Mouse (Mus musculus): ENCODE data around the gene Olfr617.
"Not testable (repeated sequence)": the region's sequence is repeated elsewhere in the genome, so short reads cannot be mapped to it uniquely, and the experiment has no call there.

Olfr617 gene

DNA sequence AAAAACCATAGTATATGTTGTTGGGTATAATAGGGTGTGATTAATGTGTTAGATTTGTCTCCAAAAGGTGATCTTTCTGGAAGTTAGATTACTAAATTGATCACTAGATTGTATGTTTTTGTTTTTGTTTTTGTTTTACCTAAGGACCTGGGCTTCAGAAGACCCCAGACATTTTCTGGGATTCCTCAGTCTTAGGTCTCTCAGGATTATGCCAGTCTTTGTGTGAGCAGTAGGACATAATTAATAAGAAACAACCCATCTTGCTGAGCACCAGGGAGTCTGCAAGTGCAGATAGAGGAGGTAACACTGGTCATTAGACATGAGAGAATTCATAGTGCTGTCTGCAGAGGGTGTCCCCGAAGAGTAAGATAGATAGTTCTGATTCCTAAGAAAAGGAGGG, at the start of gene Olfr617:
TSS of gene Olfr617 (plus strand) at position 301 of the 400 bp plus-strand sequence.
- DNase-seq (ENCODE audit: inconsistent age in 2 of 2, low spot score in 1 of 2) = no peak

DNA sequence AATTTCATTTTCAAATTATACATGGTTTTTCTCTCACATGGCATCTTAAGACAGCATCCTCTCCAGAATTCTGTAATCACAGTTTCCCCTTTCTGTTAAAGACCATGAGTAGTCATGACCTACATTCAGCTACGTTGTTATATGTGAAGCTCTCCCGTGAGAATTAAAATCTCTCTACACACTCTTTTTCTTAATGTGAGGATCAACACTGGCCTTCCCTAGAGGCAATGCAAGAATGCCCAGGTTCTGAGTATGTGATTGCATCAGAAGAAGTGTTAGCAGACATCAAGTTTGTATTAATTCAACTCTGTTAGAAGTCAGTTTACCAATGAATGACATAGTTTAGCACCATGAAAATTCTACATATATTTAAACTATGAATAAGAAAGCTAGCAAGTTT, 30.2 kb upstream of the Olfr617 start, which contains the start of gene Olfr612:
TSS of gene Olfr612 (minus strand) at position 101 of the 400 bp plus-strand sequence.
- DNase-seq (ENCODE audit: inconsistent age in 2 of 2, low spot score in 1 of 2) = not testable (repeated sequence)

DNA sequence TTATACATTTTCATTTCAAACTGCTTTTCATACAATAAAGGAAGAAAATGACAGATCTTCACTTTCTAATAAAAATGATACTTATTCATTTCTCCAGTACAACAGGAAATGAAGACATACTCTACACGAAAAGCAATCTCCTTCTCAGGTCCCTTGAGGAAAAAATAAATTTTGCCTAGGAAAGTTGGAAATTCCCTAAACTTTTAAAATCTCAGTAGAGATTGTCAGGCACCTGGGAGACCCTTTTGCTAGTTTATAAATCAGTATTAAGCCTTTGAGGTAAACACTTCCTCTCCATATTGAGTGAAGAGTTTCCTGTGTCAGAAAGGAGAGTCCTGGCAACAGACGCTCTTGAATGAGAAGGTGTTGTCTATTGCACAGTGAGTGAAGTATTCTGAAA, 25.1 kb upstream of the Olfr617 start, which contains the start of gene Olfr613:
TSS of gene Olfr613 (plus strand) at position 301 of the 400 bp plus-strand sequence.
- no peak for DNase-seq (ENCODE audit: inconsistent age in 2 of 2, low spot score in 1 of 2)

DNA sequence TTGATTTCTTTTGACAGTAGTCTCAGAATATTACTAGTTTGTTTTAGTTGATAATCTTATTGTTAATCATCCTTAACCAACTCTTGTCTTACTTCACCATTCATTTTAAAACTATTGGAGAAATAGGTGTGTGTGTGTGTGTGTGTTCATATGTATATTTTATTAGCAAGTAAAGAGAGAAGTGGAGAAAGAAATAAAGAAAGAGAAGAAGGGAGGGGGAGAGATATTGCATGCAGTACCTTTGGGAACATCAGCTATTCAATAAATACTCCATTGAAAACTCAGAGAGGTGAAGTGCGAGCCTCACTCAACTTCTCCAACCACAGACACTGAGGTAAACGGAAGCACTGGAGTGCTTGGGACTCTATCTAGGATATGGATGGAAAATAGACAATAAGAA, 17.1 kb upstream of the Olfr617 start, which contains the start of gene Olfr615:
TSS of gene Olfr615 (plus strand) at position 301 of the 400 bp plus-strand sequence.
- DNase-seq (ENCODE audit: inconsistent age in 2 of 2, low spot score in 1 of 2) = no peak

DNA sequence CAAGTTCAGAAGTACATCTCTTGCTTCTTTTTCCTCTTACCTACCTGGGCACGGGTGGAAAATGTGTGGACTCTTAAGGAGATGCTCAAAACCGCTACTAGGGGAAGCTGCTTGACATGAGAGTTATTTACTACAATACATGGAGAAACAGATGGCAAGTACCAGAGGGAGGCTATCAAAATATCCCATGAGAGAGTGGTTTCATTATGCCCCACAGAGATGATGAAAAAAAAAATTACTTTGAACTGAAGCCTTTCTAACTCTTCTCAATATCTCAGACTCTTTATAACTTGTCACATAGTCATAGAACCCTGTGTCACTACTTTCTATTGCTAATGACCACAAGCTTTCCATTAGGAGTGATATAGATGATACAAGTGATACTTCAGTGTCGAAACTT, 3.8 kb upstream of the Olfr617 start, which contains the start of gene Olfr616:
TSS of gene Olfr616 (minus strand) at position 101 of the 400 bp plus-strand sequence.
- no peak for DNase-seq (ENCODE audit: inconsistent age in 2 of 2, low spot score in 1 of 2)

DNA sequence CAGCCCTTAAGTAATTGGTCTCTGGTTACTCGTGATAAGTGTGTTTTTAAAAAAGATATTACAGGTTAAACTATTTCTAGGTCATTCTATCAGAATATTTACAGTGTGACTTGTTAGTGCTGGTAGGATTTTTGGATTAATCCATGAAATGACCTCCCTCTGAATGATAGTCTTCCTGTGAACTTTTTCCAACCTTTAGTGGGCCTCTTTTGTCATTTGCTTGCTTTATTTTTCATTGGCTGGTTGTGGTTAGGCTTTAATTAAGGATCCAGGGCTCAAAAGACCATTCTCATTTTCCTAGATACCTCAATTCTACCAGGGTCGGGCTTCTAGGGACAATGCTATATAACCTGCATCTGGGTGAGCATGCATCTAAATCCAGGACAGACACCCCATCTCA, 16.9 kb downstream of the Olfr617 start, which contains the start of gene Olfr618:
TSS of gene Olfr618 (plus strand) at position 301 of the 400 bp plus-strand sequence.
- no peak for DNase-seq (ENCODE audit: inconsistent age in 2 of 2, low spot score in 1 of 2)

DNA sequence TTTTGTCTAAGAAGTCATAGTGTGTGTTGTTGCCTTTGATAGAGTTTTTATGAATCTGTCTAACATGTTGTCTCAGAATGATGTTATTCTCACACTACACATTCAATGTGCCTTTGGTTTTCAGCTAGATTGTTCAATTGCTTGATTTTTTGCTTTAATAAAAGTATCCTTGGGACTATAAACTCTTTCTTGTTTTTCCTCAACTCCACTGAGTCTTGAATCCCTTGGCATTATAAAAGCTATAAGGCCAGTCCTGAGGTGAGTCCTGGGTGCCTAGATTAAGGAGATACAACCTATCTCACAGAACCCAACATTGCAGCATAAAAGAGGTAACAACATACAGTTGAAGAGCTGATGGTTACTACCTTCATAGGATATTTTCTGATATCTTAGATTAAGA, 27.4 kb downstream of the Olfr617 start, which contains the start of gene Olfr619:
TSS of gene Olfr619 (plus strand) at position 301 of the 400 bp plus-strand sequence.
- no peak for DNase-seq (ENCODE audit: inconsistent age in 2 of 2, low spot score in 1 of 2)

DNA sequence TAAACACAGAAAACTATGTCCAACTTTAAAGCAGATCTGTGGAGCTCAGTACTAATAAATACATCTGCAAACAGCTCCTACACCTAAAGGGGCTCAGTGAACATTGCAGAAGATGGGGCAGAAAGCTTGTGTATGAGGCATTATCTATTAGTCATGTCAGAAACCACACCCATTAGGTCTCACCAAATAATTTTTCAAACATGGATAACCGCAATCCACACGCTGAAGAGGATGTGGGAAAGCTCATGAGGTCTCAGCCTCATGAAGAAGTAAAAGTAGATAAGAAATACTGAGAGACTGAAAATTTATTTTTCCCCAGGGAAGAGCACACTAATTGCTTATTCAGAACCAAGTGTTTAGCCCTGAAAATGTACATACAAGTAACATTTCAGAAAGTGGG, 34.6 kb downstream of the Olfr617 start:
- no peak for DNase-seq (ENCODE audit: inconsistent age in 2 of 2, low spot score in 1 of 2)

DNA sequence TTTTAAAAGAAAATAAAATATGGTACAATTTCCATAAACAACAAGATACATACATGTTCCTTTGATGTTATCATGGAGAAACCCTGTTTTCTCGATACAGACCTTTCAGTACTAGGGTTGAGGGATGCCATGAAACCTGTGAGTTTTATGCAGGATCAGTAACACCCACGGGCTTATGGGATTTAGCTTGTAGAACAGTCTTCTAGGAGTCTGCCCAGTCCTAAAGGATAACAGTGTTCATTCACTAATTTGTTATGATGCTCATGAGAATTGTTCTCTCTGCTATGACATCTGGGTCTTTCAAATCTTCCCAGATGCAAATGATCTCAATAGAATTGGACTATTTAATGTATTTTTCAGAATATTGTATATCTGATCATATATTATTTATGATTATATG, 39.6 kb downstream of the Olfr617 start, which contains the start of gene Olfr620:
TSS of gene Olfr620 (minus strand) at position 101 of the 400 bp plus-strand sequence.
- DNase-seq (ENCODE audit: inconsistent age in 2 of 2, low spot score in 1 of 2) = no peak
